Mouse (Mus musculus) cerebellum, adult (tissue): ENCODE results near the gene Snai3.

Experiments used
- ATAC-seq: cut with Nextera tagmentation; 2 replicates; pipeline ENCODE4 v1.9.2; 2017; ENCODE audit warnings: mild to moderate bottlenecking, moderate library complexity, mixed read lengths; ENCODE audit not compliant: insufficient number of reproducible peaks, low FRiP score, low TSS enrichment

Gene Snai3

DNA sequence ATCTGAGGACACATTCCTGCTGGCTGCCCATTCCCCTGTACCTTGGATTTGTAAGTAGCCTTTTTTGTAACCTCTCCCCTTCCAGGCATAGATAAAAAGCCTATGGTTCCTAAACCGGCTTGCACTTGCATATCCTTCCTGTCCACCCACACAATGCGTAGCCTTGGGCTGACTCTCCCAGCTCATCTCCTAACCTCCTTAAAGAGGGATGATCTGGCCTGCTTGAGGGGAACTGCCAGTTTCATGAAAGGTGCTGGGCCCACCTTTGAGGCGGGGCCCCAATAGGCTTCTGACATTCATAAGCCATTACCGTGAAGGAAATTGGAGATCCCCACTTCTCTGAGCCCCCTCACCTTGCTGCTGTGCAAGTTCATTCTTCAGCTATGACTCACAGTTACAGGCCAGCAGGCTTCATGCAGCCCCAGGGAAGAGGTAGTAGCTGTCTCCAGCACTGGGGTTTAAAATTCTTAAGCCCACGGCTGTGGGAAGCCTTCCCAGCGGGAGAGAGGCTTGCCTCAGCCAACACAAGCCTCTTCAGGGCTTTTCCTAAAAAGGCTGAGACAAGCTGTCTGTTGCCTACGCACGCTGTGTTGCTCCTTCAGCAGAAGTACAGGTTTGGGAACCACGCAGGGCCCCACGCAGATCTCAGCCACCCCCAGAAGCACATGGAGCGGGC, 1.1 kb upstream of the Snai3 start:
- ATAC-seq = no peak

DNA sequence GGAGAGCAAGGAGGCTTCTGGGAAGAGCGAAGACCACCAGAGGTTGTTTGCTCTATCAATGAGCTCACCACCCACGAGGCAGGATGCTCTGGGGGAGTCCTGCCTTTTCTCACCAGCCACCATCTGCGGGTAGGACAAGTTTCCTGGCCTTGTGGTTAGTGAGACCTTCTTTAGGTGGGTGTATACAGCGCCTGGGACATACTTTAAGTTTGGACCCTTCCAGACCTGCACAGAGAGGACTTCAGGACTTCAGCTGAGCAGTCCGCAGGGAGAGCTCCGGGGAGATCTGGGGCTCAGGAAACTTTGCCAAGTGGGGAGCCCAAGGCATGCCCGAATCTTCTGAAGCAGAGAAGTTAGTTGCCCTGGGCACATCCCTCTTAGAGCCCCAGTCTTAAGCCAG, 543 bp downstream of the Snai3 start:
- no peak for ATAC-seq

DNA sequence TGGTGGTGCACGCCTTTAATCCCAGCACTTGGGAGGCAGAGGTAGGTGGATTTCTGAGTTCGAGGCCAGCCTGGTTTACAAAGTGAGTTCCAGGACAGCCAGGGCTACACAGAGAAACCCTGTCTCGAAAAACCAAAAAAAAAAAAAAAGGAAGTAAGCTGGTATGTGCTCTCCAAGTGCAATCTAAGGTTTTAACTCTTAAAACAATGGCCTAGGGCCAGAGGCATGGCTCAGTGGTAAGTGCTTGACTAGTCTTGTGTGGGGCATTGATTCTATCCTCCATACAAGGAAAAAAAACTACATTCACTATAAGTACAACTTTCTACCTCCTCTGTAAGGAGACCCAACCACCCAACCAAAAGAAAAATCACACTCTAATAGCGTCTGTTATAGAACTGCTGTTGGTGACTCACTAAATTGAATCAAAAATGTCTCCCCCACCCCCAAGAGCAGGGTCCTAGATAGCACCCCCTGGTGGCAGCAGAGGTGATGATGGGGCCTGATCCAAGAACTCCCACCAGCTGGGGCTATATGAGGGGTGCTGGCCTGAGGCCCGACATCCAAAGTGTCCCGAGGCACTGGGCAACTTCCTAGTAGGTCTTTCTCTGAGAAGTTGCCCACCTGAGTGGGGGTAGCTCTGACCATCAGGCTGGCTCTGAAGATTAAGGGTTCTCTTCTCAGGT, 1.2 kb downstream of the Snai3 start:
- no peak for ATAC-seq

DNA sequence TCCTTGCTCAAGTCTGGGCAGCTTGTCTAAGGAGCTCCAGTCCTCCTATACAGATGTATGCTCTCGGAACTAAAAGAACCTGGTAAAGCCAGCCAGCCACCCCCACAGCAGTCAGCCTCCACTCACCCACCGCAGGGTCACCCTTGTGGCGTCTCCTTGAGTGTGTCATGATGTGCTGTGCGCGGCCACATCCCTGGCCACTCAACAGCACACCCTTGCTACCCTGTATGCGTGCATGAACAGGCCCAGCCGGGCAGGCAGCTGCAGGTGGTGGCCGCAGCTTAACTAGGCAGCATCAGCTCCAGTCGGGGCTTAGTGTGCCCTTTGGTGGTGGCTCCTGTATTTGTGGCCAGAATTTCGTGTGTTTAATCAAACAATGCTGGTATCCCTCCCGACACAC, 3.4 kb downstream of the Snai3 start:
- no peak for ATAC-seq

- ATAC-seq = no peak
These were observed 6.1 kb downstream of the Snai3 start for GRCm38 (mm10) chr8:122454409-122454808.

DNA sequence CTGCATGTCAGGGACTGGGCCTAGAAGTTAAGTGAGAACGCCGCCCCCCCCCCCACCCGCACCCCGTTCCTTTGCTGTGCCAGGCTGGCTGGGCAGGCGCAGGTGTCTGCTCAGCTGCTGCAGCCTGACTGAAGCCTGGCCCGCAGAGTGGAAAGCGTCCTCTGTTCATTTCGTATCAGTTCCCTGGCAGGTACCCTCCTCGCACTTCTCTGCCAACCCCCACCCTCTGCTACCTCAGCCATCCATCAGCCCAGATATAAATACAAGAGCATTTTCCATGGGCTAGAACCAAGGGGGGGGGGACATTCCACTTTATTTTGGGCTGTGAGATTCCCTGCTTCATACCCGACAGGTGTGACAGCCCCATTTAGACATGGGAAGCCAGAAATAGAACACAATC, 8.4 kb downstream of the Snai3 start:
- no peak for ATAC-seq

DNA sequence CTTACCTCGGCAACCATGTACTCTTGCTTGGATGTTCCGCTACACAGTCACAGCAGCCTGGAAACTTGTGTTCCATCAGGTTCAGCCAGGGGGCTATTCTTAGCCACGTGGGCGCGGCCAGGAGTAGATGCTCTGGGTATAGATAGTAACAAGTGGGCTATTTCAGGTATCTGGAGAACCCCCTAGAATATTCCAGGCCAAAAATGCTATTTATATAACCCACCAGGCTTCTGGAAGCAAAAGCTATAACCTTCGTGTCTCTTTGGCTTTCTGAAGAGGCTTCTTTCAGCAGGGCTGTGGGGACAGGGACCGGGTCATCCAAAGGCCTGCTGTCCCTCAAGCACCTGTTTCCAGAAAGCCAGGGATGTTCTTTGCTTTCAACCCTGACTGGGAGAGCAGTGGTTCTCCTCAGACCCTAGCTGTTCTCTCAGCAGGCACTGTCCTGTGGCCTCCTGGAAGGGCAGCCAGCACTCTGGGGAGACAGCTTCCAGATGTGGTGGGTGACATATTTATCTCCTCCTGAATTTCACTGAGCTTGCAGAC, 9.3 kb downstream of the Snai3 start:
- ATAC-seq = no peak

GRCm38 (mm10) chr8:122445203-122445602, 15.3 kb downstream of the Snai3 start:
- ATAC-seq = no peak

DNA sequence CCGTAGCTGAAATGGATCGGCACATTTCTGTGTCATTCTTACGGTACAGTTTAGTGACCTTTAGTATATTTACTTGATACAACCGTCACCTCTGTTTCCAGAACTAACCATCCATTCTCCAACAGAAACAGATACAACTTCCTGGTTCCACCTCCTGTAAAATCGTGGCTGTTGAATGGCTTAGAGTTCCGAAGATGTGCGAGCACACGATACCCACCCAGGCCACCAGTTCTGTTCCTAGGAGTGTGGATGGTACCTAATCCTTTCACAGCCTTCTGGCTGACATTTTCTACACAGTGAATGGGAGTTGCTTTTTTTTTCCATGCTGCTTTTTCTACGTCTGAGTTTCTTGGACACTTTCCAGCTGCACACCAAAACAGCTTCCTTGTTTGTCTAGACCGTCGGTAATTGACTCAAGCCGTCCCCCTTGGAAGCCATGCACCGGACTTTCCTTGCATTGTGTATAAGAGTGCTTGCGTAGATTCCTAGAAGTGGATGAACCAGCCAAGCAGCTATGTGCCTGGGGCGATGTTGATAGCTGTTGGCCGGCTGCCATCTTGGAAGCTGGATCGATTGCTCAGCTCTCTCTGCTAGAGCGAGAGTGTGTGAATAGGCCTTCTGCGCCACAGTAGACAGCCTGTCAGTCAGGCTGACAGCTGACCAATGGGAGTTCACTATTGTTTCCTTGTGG, 16.3 kb downstream of the Snai3 start:
- no peak for ATAC-seq

DNA sequence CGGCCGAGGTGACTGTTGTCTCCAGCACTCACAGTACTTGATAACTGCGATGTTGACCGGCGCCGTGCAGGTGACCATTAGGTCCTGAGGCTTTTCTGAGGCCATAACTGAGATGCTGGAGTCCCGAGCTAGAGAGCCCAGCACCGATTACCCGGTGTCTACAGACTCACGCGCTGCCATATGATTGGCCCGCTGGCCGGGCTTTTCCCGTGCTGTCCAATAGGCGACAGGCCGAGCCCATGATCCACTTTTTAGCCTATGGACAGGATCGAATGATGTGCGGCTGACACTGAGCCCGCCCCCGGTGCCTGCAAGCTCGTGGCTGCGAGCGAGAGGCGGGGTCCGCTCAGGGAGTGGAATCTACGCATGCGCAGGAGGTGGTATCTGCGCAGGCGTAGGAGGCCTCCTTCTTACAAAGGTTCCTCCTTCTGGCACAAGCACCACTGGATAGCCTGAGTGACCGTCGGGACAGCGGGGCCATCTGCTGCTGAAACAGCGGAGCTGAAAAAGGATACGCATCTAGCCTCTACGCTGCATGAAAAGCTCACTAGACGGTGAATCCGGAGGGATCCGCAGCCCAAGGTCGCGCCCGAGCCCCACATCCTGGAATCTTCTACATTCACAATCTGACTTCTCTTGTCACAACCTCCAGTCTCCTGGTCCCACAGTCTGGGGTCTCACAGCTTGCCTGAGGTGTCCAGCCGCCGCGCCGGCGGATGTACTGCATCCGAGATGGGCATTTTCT, 17.1 kb downstream of the Snai3 start, which contains the start of gene Mvd:
Gene Mvd, minus strand, starts transcription at position 161 of the 745 bp plus-strand sequence.
- ATAC-seq = peak; percentile 95

- ATAC-seq = no peak
These were observed 17.8 kb downstream of the Snai3 start for GRCm38 (mm10) chr8:122442781-122443180.

GRCm38 (mm10) chr8:122442356-122442755, 18.2 kb downstream of the Snai3 start:
- no peak for ATAC-seq

GRCm38 (mm10) chr8:122441326-122441725, 19.2 kb downstream of the Snai3 start:
- no peak for ATAC-seq

GRCm38 (mm10) chr8:122439336-122439735, 21.2 kb downstream of the Snai3 start:
- no peak for ATAC-seq

- no peak for ATAC-seq
These were observed 22.7 kb downstream of the Snai3 start for GRCm38 (mm10) chr8:122437708-122438331.

GRCm38 (mm10) chr8:122436586-122437125, 23.9 kb downstream of the Snai3 start:
- no peak for ATAC-seq

DNA sequence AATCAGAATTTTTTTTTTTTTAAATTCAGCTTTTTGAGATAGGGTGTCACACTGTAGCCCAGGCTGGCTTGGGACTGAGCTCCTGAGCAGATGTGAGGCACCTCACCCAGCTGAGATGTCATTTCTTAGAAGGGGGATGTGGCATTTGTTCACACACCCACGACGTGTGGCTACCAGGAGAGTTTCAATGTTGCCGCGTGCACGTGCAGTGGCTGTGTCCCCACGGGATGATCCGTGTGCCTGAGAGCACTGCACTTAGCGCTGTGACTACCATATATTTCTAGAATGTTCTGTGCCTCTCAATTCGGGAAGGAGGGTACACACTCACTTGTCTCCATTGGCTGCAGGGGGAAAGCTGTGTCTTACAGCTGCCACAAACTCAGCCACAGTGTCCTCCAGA, 24.4 kb downstream of the Snai3 start:
- no peak for ATAC-seq

DNA sequence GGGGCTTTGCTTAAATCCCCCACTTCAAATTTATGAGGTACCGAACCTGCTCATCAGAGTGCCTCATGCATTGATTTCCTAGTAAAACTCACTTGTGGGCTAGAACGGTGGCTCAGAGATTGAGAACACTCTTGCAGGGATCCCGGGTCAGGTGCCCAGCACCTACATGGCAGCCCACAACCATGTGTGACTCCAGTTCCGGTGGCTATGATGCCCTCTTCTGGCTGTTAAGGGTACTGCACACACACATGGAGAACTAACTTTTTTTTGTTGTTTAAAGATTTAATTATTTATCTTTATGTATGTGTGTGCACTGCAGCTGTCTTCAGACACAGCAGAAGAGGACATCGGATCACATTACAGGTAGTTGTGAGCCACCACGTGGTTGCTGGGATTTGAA, 25.2 kb downstream of the Snai3 start:
- ATAC-seq = no peak

- no peak for ATAC-seq
These were observed 27.1 kb downstream of the Snai3 start for GRCm38 (mm10) chr8:122433269-122433905.
